Mouse (Mus musculus) left cerebral cortex, postnatal 4 days (tissue): ENCODE results near the gene Dpf3. TPM values are rescaled to one million over a fixed set of nuclear protein-coding genes. Genes with fewer than 3 reads are reported as not detected.

Source experiments
- DNase-seq: peaks from one replicate; pipeline ENCODE4 v3.0.0-alpha.2; 2022
- intact Hi-C: fragments of 180-260 bp; cut with DNase I; formaldehyde crosslinking; loops from one replicate; pipeline ENCODE4 v1.15.1; 2025
- total RNA-seq, 2 experiments: library from RNA; stranded (reverse); gene quantifications; 2 replicates each; pipeline ENCODE4 v1.2.3; 2021

Dpf3 gene
- total RNA-seq, 2 experiments from 2014 or later: 7.0 to 11.0 TPM

DNA sequence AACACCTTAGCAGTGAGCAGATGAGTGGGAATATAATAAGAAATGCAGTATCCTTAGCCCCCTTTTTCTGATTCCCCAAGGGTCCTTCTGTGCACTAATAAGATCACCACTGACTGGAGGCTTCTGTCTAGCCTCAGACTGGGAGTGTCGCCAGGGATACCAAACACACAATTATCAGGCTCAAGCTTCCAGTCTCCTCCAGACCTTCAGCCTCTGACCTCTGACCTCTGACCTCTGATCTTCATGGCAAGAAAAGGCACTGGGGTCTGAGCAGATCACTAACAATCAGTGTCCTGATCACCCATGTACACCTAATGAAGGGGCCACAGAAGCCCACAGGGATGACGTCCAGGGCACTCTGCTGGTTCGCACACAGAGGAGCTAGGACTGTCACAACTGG is 125.7 kb downstream of the Dpf3 start:
- no peak for DNase-seq
- intact Hi-C loops: no loop called here

DNA sequence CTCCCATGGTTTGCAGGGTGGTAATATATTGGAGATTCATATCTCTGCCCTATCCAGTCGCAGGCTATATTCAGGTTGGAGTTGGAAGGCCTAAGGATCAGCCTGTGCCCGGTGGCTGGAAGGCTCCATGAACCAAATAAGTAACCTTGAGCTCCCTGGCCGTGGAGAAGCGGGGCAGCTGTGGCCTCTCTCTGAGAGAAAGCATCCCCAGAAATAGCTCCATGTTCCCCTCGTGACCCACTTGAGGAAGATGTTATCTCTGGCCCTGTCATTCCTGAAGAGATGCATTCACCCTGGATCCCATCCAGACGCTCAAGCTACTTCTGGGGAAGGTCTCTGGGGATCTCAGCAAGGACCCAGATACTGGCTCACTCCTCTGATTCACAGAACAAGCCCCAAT is 134.9 kb downstream of the Dpf3 start:
- intact Hi-C loops: no loop called here

DNA sequence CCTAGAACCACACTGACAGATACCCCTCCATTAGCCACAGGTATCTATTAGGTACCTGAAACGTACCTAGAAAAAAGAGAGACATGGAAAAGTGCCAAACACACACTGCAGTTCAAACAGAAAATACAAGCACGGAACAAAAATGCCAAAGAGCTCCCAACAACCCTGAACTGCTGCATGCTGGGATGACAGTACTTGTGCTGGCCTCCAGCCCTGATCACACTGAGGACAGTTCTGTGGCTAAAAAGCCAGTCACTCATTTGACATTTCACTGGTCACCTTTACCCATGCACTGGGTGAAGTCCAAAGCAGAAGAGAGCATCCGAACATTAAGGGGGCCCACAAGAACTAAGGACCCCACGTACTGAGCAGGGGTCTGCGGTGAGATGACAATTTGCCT is 137.8 kb downstream of the Dpf3 start:
- no peak for DNase-seq
- intact Hi-C loops: no loop called here

More for the DNA sequence above, 134.9 kb downstream of the Dpf3 start:
- no peak for DNase-seq

DNA sequence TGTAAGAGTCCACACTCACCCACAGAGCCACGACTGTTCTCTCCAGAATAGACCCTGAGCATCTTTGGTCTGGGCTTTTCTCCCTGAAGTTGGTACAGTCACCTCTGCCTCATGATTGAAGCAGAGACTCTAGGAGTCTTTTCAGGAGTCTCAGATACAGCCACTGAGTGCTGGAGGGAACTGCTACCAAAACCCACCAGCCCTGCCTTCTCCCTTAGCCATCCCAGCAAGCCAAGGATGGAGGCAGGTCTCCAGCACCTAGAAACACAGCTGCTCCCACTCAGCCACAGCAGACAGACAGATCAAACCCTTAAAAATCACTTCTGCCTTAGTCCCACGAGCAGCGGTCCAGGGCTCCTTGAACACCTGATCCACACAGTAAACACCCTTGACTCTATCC is 139.3 kb downstream of the Dpf3 start:
- no peak for DNase-seq
- intact Hi-C loops: no loop called here

DNA sequence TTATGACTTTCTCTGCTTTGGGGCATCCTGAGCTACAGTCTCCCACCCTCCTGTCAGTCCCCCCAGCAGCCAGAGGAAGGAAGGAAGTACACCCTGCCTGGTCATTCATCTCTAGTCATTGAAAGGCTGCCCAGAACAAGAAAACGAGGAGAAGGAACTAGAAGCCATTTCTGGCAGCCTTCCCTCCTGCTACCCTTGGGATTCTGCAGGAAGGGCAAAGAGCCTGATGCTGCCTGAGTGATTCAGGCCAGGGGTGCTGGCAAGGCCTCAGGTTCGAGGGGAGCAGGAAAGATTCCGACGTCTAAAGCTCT is 144.7 kb downstream of the Dpf3 start:
- peak; percentile 88 for DNase-seq
- intact Hi-C loops: no loop called here

DNA sequence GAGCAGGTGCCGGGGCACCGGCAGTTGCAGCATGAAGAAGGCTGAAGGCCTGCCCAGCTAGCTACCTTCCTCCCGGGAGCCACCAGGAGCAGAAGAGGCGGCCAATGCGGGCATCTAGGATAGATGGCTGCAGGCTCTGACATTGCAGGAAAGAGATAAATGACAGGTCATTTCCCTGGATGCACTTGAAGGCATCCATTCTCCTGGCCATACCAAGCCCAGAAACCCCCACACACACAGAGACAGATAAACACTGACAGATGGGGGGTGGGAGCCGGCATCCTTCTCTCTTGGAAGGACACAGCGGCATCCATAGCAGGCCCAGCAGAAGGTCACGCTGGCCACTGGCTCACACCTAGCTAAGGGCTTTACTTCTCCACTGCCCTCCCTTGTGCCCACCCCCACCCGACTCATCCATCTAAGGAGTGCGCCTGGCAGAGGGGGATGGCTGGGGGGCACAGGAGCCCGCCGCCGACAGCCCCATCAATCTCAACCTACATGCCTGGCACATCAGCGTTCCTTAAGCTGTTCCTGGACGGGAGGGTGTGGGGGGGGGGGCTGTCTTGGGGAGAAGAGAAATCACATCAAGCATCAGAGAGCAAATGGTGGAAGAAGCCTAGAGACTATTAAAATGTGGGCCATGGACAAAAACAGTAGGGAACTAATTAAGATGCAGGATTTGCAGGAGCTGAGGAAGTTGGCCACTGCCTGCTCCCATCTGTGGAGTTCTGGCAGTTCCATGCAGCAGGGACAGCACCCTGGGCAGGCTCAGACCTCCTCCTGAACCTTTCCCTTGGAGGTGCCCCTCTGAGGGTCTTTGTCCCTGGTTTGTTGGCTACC is 145.3 kb downstream of the Dpf3 start:
- intact Hi-C loops: no loop called here
- DNase-seq: peak; percentile 74

DNA sequence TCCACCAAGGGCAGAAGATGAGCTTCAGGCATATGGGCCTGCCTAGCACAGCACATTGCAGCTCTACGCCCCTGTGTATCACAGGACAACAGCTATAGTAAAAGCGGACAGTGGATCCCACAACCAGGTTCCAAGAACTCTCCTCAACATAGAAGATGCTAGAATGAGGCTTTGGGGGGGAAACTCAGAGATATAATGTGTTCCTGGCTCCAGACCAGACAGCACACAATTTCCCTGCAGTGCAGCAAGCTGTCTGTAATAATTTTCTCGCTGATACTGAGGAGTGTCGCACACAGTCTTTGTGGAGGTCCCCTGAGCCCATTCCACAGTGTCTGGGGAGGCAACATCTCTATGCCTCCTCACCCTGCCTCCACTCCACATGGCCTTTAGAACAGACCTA is 146.6 kb downstream of the Dpf3 start:
- no peak for DNase-seq
- intact Hi-C loops: no loop called here

DNA sequence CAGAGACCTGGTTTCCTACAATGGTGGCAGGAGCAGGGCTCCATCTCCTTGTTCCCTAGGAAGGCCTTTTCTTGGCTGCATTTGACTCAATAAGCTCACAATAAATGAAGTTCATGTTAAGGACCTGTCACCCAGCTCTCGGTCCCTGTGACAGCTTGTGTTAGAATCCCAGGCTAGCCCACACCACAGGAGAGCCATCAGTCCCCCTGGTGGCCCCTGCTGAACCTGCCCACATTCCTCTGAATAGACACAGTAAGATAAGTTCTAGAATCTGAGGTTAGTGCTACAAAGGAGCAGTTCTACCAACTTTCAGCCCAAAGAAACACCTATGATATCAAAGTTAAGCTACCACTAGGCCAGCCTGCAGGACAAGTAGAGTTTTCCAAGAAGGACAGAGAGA is 149.2 kb downstream of the Dpf3 start:
- intact Hi-C loops: no loop called here
- no peak for DNase-seq

DNA sequence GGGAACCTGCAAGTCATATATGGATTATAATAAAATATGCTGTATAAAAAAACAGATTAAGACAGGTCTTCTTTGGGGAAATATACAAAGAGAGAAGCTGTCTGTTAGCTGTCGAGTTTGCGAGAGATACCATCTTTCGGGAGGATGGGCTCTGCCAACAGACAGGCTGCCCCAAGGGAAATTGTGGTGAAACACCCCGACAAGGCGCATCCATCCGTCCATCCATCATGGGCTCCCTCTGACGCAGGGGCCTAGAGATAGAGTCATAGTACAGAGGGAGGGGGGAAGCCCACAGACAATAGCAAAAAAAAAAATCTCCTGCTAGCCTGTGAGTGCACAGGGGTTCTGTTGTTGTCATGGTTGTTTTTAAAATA is 149.8 kb downstream of the Dpf3 start:
- no peak for DNase-seq
- intact Hi-C loops: no loop called here

DNA sequence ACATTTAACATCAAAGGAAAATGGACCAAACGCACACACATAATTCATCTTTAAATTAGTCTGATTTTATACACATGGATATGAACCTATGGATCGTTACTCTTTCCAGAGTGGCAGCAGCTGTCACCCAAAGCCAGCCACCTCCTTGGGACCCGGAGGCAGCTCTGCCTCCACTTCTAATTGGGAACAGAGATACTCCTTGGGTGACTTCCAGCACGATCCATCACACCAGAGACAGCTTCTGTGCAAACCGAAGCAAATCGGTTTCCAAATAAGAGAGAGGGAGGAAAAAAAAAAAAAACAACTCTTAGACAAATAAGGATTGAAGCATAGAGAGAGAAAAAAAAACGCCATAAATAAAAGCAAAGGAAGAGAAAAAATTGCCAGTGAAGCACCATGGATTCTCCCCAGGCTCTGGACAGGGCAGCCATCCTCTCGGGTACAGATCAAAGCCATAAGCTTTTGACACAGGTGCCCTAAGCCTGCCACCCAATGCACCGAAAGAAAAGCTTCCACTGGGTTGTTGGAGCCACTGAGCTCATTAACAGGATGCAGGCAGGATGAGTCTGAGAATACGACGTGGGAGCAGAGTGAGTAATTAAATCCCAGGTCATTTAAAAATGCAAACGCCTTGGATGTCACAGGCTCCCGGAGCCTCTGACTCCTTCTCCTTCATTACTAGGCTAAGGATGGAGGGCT is 150.3 kb downstream of the Dpf3 start:
- intact Hi-C loops: no loop called here
- peak; percentile 29 for DNase-seq

DNA sequence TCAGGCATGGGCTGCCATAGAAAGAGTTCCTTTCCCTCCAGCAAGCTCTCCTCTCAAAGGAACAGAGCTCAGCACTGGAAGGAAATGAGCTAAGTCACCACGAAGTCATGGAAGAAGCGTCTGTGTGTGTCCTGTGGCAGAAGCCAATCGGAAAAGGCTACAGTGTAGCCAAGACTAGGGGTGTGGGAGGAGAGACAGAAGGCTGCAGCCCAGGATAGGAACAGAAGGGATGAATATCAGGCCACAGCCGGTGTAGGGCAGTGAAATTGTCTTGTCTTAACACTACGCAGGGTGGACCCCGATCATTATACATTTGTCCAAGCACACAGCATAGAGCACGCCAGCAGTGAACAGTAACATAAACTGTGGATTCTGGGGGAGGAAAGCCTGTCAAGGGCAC is 157.5 kb downstream of the Dpf3 start:
- intact Hi-C loops: no loop called here
- no peak for DNase-seq

DNA sequence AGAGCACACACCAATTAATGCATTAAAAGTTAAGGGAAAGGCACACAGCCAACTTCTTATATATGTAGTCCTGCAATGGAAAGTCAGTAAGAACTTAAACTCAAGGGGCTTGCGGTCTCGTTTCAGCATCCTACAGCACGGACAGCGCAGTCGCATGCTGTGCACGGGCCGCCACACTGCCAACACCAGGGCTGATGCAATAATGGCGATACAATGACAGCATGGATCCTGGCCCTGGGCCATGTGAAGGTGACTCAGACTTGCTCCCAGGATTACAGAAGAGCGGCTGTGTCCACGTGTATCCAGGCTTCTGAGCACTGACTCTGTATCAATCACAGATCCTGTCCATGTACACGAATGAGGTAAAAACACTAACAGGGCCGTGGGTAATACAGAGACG is 158.6 kb downstream of the Dpf3 start:
- peak; percentile 47 for DNase-seq
- intact Hi-C loops: no loop called here

DNA sequence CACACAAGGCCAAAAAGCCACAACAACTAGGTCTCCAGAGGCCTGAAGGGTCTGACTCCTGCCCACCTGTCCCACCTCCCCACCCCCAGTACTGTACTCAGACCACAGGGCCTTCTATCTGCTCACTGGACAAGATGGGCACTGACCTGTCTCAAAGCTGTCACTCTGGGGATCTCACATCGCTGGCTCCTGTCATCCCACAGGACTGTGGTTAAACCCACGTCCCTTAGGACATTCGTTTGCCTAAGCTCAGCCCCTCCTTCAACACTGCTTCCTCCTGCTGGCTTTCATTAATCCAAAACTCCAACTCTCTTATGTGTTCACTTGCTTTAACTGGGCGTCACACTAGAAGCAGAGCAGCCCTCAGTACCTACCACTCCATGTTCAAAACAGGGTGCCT is 159.0 kb downstream of the Dpf3 start:
- no peak for DNase-seq
- intact Hi-C loops: no loop called here

DNA sequence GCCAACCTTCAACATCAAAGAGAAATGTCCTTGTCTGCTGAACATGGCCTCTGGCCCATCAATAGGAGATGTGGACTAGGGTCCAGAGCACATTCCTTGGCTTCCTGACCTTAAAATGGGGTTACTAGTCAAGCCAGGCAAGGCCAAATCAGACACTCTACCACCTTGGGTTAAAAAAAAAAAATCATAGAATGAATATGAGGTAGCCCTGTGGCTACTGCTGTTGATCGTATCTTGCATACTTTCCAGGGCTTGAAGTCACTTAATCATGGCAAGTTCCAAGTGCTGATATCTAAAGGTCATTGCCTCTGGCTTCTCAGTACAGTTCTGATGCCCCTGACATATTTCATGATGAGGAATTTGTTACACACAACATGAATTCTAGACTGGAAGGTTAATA is 160.1 kb downstream of the Dpf3 start:
- intact Hi-C loops: no loop called here
- no peak for DNase-seq

DNA sequence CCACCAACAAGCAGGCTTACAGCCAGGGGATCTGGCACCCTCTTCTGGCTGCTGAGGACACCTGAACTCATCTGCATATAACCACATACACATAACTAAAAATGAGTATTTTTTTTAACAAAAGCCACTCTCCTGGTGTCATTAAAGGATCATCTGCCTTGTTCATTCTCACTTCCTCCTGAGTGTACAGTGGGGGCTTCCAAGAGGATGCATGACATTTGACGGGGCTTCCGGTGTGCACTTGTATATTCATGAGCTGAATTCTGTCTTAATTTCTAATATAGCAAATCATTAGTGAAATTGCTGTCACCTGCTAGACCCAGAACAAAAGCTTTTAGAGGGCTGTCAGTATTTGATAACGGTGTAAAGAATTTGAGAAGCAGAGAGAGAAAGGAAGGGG is 166.8 kb downstream of the Dpf3 start:
- no peak for DNase-seq
- intact Hi-C loops: no loop called here

DNA sequence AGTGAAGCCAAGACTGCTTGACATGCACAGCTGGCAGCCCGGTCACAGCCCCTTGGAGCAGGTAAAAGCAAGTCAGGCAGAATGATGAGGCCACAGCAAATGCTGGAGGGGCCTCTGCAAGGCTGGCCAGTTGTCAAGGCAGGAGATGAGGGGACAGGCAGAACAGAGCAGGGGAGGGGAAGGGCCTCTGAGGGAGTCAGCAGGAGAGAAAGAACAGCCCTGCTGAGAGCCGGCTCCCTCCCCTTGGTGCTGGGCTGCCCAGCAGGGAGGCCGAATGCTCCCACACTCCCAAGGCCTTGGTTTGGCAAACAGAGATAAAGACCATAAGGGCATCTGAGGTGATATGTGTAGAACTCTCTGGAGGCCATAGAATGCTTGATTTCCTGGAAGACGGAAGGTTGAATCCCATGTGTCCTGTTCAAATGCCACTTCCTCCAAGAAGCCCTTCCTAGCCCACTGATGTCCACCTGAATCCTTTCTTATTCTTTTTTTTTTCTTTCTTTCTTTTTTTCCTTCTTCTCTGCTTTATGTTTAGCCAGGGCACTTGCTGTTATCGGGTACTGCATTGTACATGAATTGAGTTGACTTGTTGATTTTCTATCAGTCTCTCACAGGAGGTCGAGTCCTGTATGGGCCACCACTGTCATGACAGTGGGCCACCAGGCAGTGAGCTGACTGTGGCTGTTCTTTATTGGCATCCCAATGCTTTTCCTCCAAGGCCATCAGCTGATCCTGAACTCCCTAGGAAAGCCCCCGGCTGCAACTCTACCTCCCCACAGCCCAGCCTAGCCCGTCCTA is 169.7 kb downstream of the Dpf3 start:
- intact Hi-C loops: loop anchor here (5.0 kb wide), 1 partner anchor 169 kb away; the partner anchor contains the start of gene Dpf3
- peak; percentile 27 for DNase-seq

DNA sequence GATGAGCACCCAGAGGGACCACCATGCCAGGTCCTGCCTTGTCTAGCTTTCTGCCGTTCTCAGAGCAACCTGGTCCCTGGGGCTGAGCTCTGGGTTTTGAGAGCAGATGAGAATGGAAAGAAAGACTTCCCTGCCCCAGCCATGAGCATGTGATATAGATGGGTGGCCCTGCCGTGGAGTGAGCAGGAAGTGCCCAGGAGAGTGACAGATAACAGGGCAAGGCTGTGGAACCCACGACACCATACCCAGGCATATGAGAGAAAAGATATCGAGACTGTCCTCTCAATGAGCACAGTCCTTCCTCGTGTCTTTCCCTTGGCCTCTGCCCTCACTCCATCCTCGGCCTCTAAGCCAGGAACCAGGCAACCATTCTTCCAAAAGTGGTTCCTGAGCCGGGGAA is 172.8 kb downstream of the Dpf3 start:
- DNase-seq: no peak
- intact Hi-C loops: loop anchor here (5.0 kb wide), 1 partner anchor 173 kb away; the partner anchor contains the start of gene Dpf3

DNA sequence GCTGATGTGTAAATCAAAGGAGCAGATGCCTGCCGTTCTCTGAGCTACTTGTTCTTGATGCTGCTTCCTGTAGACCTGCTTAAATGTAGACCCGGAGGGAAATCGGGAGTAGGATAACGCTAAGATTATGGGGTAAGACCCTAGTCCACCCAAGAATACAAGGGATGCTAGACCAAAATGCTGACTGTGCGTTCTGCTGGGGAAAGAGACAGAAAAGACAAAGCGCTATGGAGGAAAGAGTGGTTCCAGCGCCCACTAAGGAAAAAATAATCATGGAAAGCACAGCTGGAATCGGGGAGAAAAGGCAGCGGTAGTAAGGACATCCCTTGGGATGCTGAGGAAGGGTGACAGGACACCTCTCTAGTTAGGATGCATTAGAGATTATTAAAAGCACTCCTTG is 174.7 kb downstream of the Dpf3 start:
- DNase-seq: no peak
- intact Hi-C loops: no loop called here

DNA sequence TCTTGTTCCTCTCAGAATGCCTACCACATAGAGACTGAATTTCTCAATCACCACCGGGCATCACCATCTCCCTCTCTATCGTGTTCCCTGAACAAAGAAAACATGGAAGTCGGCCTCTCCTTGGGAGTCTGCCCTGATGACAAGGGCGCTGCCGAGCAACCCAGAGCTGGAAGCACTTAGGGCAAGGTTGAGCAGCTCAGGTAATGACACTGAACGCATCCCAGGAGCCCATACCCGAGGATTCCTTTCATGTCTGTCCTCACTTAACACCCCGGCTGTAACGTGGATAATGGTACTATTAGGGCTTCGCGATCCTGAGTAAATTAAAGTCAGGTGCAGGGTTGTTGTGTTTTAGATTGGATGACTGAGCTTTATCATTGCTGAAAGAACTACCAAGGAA is 176.9 kb downstream of the Dpf3 start:
- intact Hi-C loops: no loop called here
- no peak for DNase-seq

DNA sequence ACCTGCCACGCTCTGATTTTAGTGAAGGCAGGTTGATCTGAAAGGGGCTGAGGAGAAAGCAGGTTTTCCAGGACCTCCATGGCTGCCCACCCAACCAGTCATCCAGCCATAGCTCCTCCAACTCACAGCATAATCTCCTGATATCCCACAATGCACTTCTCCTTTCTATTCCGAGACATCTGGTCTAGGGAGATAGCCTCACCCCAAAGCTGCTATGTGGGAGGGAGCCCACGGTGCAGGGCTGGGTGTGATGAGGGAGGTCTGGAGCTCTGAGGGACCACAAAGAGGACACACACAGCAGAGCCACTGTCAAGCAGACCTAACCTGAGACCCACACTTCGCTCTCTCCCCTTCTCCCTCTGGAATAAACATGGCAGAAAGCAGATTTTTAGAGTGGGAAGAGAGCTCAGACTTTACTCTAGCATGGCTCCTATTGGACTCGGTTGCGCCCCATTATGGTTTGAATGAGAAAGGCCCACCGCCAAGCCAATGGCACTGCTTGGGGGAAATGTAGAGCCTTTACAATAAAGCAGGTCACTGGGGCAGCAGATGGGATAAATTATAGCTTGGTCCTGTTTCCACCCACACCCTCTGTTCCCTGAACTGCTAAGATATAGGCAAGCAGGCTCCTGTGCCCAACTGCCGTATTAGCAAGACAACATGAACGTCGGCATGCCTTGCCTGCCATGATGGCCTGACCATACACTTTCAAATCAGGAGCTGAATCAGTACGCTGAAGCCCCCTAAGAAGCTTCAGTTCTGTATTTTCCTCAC is 178.3 kb downstream of the Dpf3 start:
- DNase-seq: no peak
- intact Hi-C loops: no loop called here

DNA sequence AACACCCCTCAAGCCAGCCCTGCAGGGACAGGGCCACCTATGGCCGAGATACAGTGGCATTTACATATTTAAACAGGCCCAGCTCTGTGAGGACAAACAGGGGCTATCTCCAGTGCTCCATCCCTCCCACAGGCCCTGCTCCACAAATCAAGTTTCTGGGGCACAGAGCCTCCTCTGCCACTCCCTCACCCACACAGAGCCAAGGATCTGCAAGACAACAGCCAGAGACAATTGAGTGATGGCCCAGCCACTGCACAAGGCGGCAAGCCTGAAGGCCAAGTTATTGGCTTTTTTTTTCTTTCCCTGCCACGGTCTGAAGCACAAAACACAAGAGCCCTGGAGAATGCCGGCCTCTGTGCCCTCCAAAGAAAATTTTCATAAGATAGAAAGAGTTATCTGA is 178.9 kb downstream of the Dpf3 start:
- no peak for DNase-seq
- intact Hi-C loops: no loop called here
